Mouse (Mus musculus) limb, embryonic 14.5 days (tissue): ENCODE measurements around the gene 4933417A18Rik. TPM values are rescaled to one million over a fixed set of nuclear protein-coding genes. Genes with fewer than 3 reads are reported as not detected.
A peak's percentile ranks its signal among the peaks of the same experiment; 100 is the strongest.
"Not testable (repeated sequence)": the region's sequence is repeated elsewhere in the genome, so short reads cannot be mapped to it uniquely, and the experiment has no call there.

ENCODE experiments used
- ATAC-seq: fragments of 200-750 bp; cut with Nextera tagmentation; 2 replicates; pipeline ENCODE4 v1.8.0; 2017; ENCODE audit warnings: low read depth, moderate number of reproducible peaks, moderate TSS enrichment; ENCODE audit not compliant: low FRiP score
- DNase-seq: peaks from one replicate; pipeline ENCODE4 v3.0.0-alpha.2; 2015; ENCODE audit warnings: low spot score
- H3K27ac ChIP-seq: fragments of 300-500 bp; sonication (generic); replicated peaks from 2 replicates; pipeline ENCODE4 v1.5.1; 2014; ENCODE audit warnings: low read depth, mild to moderate bottlenecking, low read length, moderate library complexity, mixed read lengths
- H3K27me3 ChIP-seq: fragments of 300-500 bp; sonication (generic); 2 replicates; pipeline ENCODE4 v1.6.1; 2014; ENCODE audit warnings: low read length, mixed read lengths; ENCODE audit not compliant: control insufficient read depth, insufficient read depth
- H3K36me3 ChIP-seq: fragments of 300-500 bp; sonication (generic); 2 replicates; pipeline ENCODE4 v1.6.1; 2014; ENCODE audit warnings: mild to moderate bottlenecking, low read length, moderate library complexity, mixed read lengths; ENCODE audit not compliant: control insufficient read depth, insufficient read depth
- H3K4me1 ChIP-seq: fragments of 300-500 bp; sonication (generic); 2 replicates; pipeline ENCODE4 v1.6.1; 2014; ENCODE audit warnings: antibody characterized with exemption, low read length, mixed read lengths; ENCODE audit not compliant: control insufficient read depth, insufficient read depth
- H3K4me2 ChIP-seq: fragments of 300-500 bp; sonication (generic); replicated peaks from 2 replicates; pipeline ENCODE4 v1.6.1; 2014; ENCODE audit warnings: low read depth, mild to moderate bottlenecking, low read length, moderate library complexity; ENCODE audit not compliant: severe bottlenecking
- H3K4me3 ChIP-seq: fragments of 300-500 bp; sonication (generic); replicated peaks from 2 replicates; pipeline ENCODE4 v1.5.1; 2014; ENCODE audit warnings: low read length
- H3K9ac ChIP-seq: fragments of 300-500 bp; sonication (generic); 2 replicates; pipeline ENCODE4 v1.6.1; 2014; ENCODE audit warnings: mild to moderate bottlenecking, low read depth, low read length, moderate library complexity; ENCODE audit not compliant: severe bottlenecking
- H3K9me3 ChIP-seq: fragments of 300-500 bp; sonication (generic); 2 replicates; pipeline ENCODE4 v1.6.1; 2016; ENCODE audit warnings: low read length; ENCODE audit not compliant: control insufficient read depth
- POLR2A ChIP-seq: fragments of 200-500 bp; IDR thresholded peaks from 2 replicates; pipeline ENCODE4 v1.8.0; 2012; ENCODE audit warnings: inconsistent platforms, mild to moderate bottlenecking, moderate library complexity, borderline replicate concordance; ENCODE audit not compliant: insufficient read depth, insufficient read length; ENCODE audit errors: extremely low read depth
- WGBS: fragments of 180-500 bp; shearing (Covaris S2); extraction: QIAGEN DNeasy Blood & Tissue Kit; methylation state at CpG from one replicate; pipeline ENCODE4 v1.1.7; 2014; 5-methylcytosine and 5-hydroxymethylcytosine counted together
- polyA plus RNA-seq, 2 experiments: library from polyadenylated mRNA; depleted of rRNA in 1 of 2; stranded (reverse) in 1 of 2; unstranded in 1 of 2; fragments of >200 nt; fragmentation: Nextera tagmentation in 1 of 2; extraction: Ambion mirVana in 1 of 2; gene quantifications; 2 replicates each; pipeline versions ENCODE4 v1.2.1 to v1.2.3; 2012 to 2014

4933417A18Rik gene
- polyA plus RNA-seq, 2 experiments, result not detected

- 96% methylated on average over 1 of the region's 1 CpGs for WGBS
Observed at GRCm38 (mm10) chr13:34892871-34893270, 31.3 kb upstream of the 4933417A18Rik start.

GRCm38 (mm10) chr13:34914614-34915013 is 9.6 kb upstream of the 4933417A18Rik start:
- no peaks in the 10 kb centered on the region for H3K36me3 ChIP-seq
- H3K4me1 ChIP-seq, result no peaks in the 10 kb centered on the region
- no peak overlapping the region for H3K27ac ChIP-seq
- no peaks in the 10 kb centered on the region for H3K27me3 ChIP-seq
- DNase-seq (no peak), ATAC-seq (no peak)
- TF ChIP-seq POLR2A, result no peak
- no peaks in the 10 kb centered on the region for H3K9me3 ChIP-seq
- H3K4me2 ChIP-seq, result no peak overlapping the region
- no peak overlapping the region for H3K9ac ChIP-seq
- no peak overlapping the region for H3K4me3 ChIP-seq
- WGBS, result 87% methylated on average over 9 of the region's 9 CpGs

More at GRCm38 (mm10) chr13:34892871-34893270, 31.3 kb upstream of the 4933417A18Rik start:
- Histone ChIP-seq H3K27ac (no peak overlapping the region), H3K4me1 (no peaks in the 10 kb centered on the region), H3K9ac (no peak overlapping the region), H3K4me3 (no peak overlapping the region), H3K27me3 (no peaks in the 10 kb centered on the region), H3K9me3 (no peaks in the 10 kb centered on the region), H3K4me2 (no peak overlapping the region), H3K36me3 (peaks cover 92% of the 10 kb centered on the region)
- TF ChIP-seq POLR2A, result no peak
- DNase-seq (no peak), ATAC-seq (no peak)

DNA sequence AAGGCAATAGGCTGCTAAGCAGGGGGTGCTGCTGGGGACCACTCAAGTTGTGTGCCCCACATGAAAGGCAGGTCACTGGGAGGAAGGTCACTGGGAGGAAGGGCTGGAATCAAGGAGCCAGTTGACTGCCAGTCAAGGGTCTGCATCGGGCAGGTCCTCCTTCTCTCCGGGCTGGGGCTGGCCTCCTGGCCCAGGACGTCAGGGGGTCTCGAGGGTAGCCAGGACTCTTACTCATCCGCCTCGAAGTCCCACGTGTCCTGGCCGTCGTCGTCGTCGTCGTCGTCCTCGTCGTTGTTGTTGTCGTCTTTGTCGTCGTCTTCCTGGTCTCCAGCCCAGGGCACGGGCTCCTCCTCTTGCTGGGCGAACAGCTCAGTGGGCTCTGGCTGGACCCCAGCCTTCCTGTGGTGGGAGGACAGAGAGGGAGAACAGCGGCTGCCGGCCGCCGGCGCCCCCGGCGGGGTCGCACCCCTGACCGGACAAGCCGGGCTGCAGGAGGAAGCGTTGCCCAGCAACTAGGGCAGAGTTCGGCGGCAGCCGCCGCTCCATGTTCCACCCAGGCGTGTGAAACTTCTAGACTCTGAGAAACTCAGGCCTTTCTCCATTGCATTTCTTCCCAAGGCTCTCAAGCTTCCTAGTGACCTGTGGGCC is 7.6 kb upstream of the 4933417A18Rik start:
- no peak overlapping the region for H3K27ac ChIP-seq
- H3K27me3 ChIP-seq, result no peaks in the 10 kb centered on the region
- TF ChIP-seq POLR2A, result no peak
- DNase-seq, result no peak
- H3K9ac ChIP-seq, result no peak overlapping the region
- no peaks in the 10 kb centered on the region for H3K4me1 ChIP-seq
- peak overlapping the region; percentile 22 for H3K4me3 ChIP-seq
- WGBS, result 52% methylated on average over 37 of the region's 37 CpGs
- ATAC-seq, result no peak
- peak overlapping the region; percentile 42 for H3K4me2 ChIP-seq
- H3K36me3 ChIP-seq, result no peaks in the 10 kb centered on the region
- no peaks in the 10 kb centered on the region for H3K9me3 ChIP-seq

DNA sequence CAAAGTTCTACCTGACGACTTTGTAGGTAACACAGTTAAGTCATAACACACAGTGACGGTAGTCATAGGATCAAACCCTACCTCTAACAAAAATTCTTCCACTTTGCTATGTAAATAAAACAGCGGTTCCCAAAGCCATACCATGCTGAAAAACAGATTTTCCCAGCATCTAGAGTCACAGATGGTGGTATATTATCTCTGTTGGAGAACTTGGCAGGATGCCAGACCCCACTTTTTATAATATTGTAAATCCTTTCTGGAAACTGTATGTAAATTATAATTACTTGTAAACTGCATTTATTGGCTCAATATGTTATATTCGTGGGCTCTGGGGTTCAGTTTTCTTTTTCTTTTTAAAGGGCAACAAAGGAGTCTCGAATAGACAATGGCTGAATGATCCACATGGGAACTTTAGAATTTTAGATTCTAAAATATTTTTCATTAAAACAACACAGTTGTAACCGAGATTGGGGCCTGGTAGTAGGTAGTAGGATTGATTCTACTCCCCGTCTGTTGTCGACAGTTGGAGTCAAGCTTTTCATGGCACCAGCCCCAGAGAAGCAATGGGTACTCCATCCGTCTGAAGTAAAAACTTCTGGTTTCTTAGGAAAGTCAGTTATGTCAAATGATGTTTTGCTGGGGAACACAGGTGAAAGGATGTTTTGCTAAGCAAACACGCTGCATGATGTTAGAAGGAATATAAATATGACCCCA is 10.9 kb downstream of the 4933417A18Rik start:
- H3K27me3 ChIP-seq, result no peaks in the 10 kb centered on the region
- ATAC-seq (no peak; the same call in 1 of the 2 replicates), DNase-seq (peak; percentile 44)
- H3K4me1 ChIP-seq, result no peaks in the 10 kb centered on the region
- 43% methylated on average over 10 of the region's 10 CpGs for WGBS
- H3K4me2 ChIP-seq, result no peak overlapping the region
- H3K4me3 ChIP-seq, result no peak overlapping the region
- H3K36me3 ChIP-seq, result no peaks in the 10 kb centered on the region
- no peak overlapping the region for H3K9ac ChIP-seq
- TF ChIP-seq POLR2A, result no peak
- no peaks in the 10 kb centered on the region for H3K9me3 ChIP-seq
- H3K27ac ChIP-seq, result no peak overlapping the region

GRCm38 (mm10) chr13:34942370-34942769 is 18.2 kb downstream of the 4933417A18Rik start:
- DNase-seq, result no peak
- H3K4me1 ChIP-seq, result no peaks in the 10 kb centered on the region
- H3K27me3 ChIP-seq, result no peaks in the 10 kb centered on the region
- H3K9ac ChIP-seq, result no peak overlapping the region
- TF ChIP-seq POLR2A, result no peak
- no peak overlapping the region for H3K4me3 ChIP-seq
- no peak overlapping the region for H3K27ac ChIP-seq
- H3K9me3 ChIP-seq, result no peaks in the 10 kb centered on the region
- no peaks in the 10 kb centered on the region for H3K36me3 ChIP-seq
- H3K4me2 ChIP-seq, result no peak overlapping the region
- ATAC-seq, result no peak

GRCm38 (mm10) chr13:34951437-34951836 is 27.2 kb downstream of the 4933417A18Rik start:
- H3K4me2 ChIP-seq, H3K36me3 ChIP-seq, ATAC-seq, H3K9ac ChIP-seq, H3K27ac ChIP-seq, H3K4me3 ChIP-seq, DNase-seq, H3K9me3 ChIP-seq, H3K4me1 ChIP-seq, H3K27me3 ChIP-seq: not testable (repeated sequence)
- WGBS, result 88% methylated on average over 2 of the region's 2 CpGs
